Mouse (Mus musculus): Measurements from ENCODE around the gene Grm1. TPM values are rescaled to one million over a fixed set of nuclear protein-coding genes. Genes with fewer than 3 reads are reported as not detected.
A peak's percentile ranks its signal among the peaks of the same experiment; 100 is the strongest.

Gene Grm1
- polyA plus RNA-seq, 1 experiment from 2014 or later = 0.06 TPM

DNA sequence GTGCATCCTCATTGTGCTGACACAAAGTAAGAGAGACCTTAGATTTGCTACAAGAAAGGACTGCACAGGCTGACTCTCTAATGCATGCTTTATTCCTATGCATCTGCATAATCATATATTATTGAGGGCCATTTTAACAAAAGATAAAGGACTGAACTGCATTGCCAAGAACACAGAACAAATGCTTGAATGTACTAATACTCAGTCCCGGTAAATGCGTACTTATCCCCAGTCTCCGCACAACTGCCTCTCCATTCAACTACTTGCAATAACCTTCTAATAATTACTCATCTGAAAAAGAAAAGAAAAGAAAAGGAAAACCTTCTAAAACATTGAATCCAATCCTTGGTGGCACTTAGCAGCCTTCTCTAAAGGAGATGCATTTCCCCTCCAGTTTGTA, 272.4 kb downstream of the Grm1 start:
- no peak overlapping the region for H3K4me3 ChIP-seq (replicated peaks)
- WGBS = 91% methylated on average over 3 of the region's 3 CpGs
- no peak for ATAC-seq (replicated peaks; ENCODE audit: low FRiP score)

DNA sequence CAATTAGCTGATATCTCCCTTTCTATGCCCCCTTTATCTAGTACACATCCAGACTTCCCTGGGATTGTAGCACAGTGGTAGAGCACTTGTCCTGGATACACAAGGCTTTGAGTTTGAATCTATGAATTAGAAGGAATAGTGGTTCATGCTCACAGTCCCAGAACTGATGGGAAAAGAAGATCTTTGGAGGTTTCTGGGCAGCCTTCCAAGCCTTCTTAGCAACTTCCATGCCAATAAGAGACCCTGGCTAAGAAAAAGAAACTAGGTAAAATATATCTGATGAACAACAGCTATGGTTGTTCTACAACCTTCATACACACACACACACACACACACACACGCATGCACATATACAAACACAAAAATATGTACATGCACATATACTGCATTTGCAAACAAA, 286.8 kb downstream of the Grm1 start:
- no peak for ATAC-seq (replicated peaks; ENCODE audit: low FRiP score)
- no peak overlapping the region for H3K9ac ChIP-seq
- no peak overlapping the region for H3K27ac ChIP-seq
- no peaks in the 10 kb centered on the region for H3K36me3 ChIP-seq
- 91% methylated on average over 1 of the region's 1 CpGs for WGBS
- no peaks in the 10 kb centered on the region for H3K9me3 ChIP-seq (replicated peaks)
- H3K4me1 ChIP-seq = no peaks in the 10 kb centered on the region
- no peak overlapping the region for H3K4me3 ChIP-seq (replicated peaks)
- no peak overlapping the region for H3K4me2 ChIP-seq
- no peaks in the 10 kb centered on the region for H3K27me3 ChIP-seq

More for the DNA sequence above, 272.4 kb downstream of the Grm1 start:
- Histone ChIP-seq H3K27me3 (no peaks in the 10 kb centered on the region), H3K4me1 (no peaks in the 10 kb centered on the region), H3K9me3 (replicated peaks) (no peaks in the 10 kb centered on the region), H3K27ac (no peak overlapping the region), H3K4me2 (no peak overlapping the region), H3K9ac (no peak overlapping the region), H3K36me3 (no peaks in the 10 kb centered on the region)

DNA sequence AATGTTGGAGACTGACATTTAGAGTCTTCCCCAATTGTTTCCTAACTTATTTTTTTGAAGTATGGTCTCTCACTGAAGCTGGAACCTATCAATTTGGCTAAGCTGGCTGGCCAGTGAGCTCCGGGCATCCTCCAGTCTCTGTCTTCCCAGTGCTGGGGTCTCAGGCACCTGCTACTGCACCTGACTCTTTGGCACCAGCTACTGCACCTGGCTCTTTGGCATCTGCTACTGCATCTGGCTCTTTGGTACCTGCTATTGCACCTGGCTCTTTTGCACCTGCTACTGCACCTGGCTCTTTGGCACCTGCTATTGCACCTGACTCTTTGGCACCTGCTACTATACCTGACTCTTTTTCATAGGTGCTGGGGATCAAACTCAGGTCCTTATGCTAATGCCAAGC, 291.7 kb downstream of the Grm1 start:
- H3K4me1 ChIP-seq = no peaks in the 10 kb centered on the region; the same call in 1 of the 2 replicates
- 77% methylated on average over 1 of the region's 1 CpGs for WGBS

DNA sequence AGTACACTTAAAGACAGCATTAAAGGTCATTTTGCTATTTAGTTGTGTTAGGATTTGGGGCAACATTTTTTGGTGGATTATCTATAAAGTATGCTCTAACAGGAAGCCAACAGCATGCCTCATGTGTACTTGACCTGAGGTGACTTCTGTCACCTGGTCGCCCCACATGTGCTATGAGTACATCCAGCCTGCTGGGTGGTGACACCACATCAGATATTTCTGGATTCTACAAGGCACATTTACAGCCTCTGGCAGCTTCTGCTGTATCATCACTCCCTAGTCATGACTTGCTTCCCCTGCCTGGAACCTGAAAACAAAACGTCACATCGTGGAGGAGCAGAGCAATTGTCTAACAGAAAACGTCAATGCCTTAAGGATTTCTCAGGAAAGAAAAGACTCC, 292.2 kb downstream of the Grm1 start:
- Histone ChIP-seq H3K27me3 (no peaks in the 10 kb centered on the region), H3K4me1 (no peaks in the 10 kb centered on the region; the same call in 1 of the 2 replicates), H3K4me3 (replicated peaks) (no peak overlapping the region), H3K27ac (no peak overlapping the region), H3K9me3 (replicated peaks) (no peaks in the 10 kb centered on the region), H3K4me2 (no peak overlapping the region), H3K9ac (no peak overlapping the region), H3K36me3 (no peaks in the 10 kb centered on the region)
- WGBS = 81% methylated on average over 4 of the region's 4 CpGs
- no peak for ATAC-seq (replicated peaks; ENCODE audit: low FRiP score)

More for the DNA sequence above, 291.7 kb downstream of the Grm1 start:
- Histone ChIP-seq H3K36me3 (no peaks in the 10 kb centered on the region), H3K4me2 (no peak overlapping the region), H3K9me3 (replicated peaks) (no peaks in the 10 kb centered on the region), H3K9ac (no peak overlapping the region), H3K27ac (no peak overlapping the region), H3K4me3 (replicated peaks) (no peak overlapping the region), H3K27me3 (no peaks in the 10 kb centered on the region)
- no peak for ATAC-seq (replicated peaks; ENCODE audit: low FRiP score)

- 72% methylated on average over 5 of the region's 6 CpGs for WGBS
- H3K4me2 ChIP-seq = no peak overlapping the region
- no peak overlapping the region for H3K9ac ChIP-seq
- no peaks in the 10 kb centered on the region for H3K36me3 ChIP-seq
- ATAC-seq (replicated peaks; ENCODE audit: low FRiP score) = no peak
- no peak overlapping the region for H3K4me3 ChIP-seq (replicated peaks)
- no peaks in the 10 kb centered on the region for H3K27me3 ChIP-seq
- H3K4me1 ChIP-seq = no peaks in the 10 kb centered on the region; the same call in 1 of the 2 replicates
- H3K9me3 ChIP-seq (replicated peaks) = no peaks in the 10 kb centered on the region
- no peak overlapping the region for H3K27ac ChIP-seq
Measured at GRCm38 (mm10) chr10:10787906-10788416, 294.2 kb downstream of the Grm1 start.

DNA sequence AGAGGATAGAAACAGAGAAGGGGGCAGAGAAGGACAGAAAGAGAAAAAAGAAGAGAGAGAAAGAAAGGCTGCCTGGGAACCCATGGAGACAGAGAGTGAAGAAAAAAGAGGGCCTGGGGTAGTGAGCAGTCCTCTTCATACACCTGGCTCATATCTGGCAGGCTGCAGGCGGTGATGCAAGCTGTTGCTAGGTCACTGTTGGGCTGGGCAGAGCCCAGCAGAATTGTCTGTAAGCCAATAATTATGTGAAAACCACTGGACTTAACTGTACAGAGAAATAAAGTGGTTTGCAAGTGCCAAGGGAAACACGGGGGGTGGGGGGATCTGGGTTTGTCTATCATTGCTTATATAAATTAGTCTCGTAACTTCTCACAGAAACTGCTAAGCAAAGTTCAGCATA, 297.0 kb downstream of the Grm1 start:
- no peak overlapping the region for H3K4me3 ChIP-seq (replicated peaks)
- H3K4me2 ChIP-seq = no peak overlapping the region
- 74% methylated on average over 3 of the region's 3 CpGs for WGBS
- H3K9me3 ChIP-seq (replicated peaks) = no peaks in the 10 kb centered on the region
- H3K4me1 ChIP-seq = no peaks in the 10 kb centered on the region; the same call in 1 of the 2 replicates
- no peaks in the 10 kb centered on the region for H3K36me3 ChIP-seq
- no peak overlapping the region for H3K9ac ChIP-seq
- H3K27me3 ChIP-seq = no peaks in the 10 kb centered on the region
- H3K27ac ChIP-seq = no peak overlapping the region
- no peak for ATAC-seq (replicated peaks; ENCODE audit: low FRiP score)

GRCm38 (mm10) chr10:10774827-10775226, 307.3 kb downstream of the Grm1 start:
- no peaks in the 10 kb centered on the region for H3K4me1 ChIP-seq
- 80% methylated on average over 1 of the region's 1 CpGs for WGBS
- no peaks in the 10 kb centered on the region for H3K9me3 ChIP-seq (replicated peaks)
- no peak overlapping the region for H3K27ac ChIP-seq
- no peak overlapping the region for H3K4me3 ChIP-seq (replicated peaks)
- ATAC-seq (replicated peaks; ENCODE audit: low FRiP score) = no peak
- no peaks in the 10 kb centered on the region for H3K27me3 ChIP-seq
- H3K36me3 ChIP-seq = no peaks in the 10 kb centered on the region
- no peak overlapping the region for H3K4me2 ChIP-seq
- no peak overlapping the region for H3K9ac ChIP-seq

GRCm38 (mm10) chr10:10763015-10763414, 319.1 kb downstream of the Grm1 start:
- H3K27me3 ChIP-seq = no peaks in the 10 kb centered on the region
- no peaks in the 10 kb centered on the region for H3K9me3 ChIP-seq (replicated peaks)
- no peak overlapping the region for H3K4me2 ChIP-seq
- H3K4me1 ChIP-seq = no peaks in the 10 kb centered on the region
- H3K9ac ChIP-seq = no peak overlapping the region
- 88% methylated on average over 4 of the region's 4 CpGs for WGBS
- H3K36me3 ChIP-seq = no peaks in the 10 kb centered on the region
- no peak overlapping the region for H3K27ac ChIP-seq
- ATAC-seq (replicated peaks; ENCODE audit: low FRiP score) = no peak
- no peak overlapping the region for H3K4me3 ChIP-seq (replicated peaks)

- WGBS = 42% methylated on average over 1 of the region's 1 CpGs
- ATAC-seq (replicated peaks; ENCODE audit: low FRiP score) = no peak
Measured at GRCm38 (mm10) chr10:10761274-10761673, 320.9 kb downstream of the Grm1 start.

DNA sequence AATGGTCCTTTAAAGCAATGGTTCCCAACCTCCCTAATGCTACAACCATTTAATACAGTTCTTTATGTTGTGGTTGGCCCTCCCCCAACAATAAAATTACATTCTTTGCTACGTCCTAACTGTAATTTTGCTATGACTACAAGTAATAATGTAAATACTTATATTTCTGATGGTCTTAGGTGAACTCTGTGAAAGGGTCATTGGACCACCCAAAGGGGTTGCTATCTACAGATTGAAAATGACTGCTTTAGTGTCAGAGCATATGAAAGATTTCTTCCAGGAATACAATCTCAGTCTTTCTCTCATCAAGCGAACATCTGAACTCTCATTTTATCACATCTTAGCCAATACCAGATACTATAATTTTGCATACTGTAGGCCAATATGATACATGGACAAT, 321.4 kb downstream of the Grm1 start:
- Histone ChIP-seq H3K9ac (no peak overlapping the region), H3K27ac (no peak overlapping the region), H3K4me1 (no peaks in the 10 kb centered on the region), H3K27me3 (no peaks in the 10 kb centered on the region), H3K9me3 (replicated peaks) (no peaks in the 10 kb centered on the region), H3K36me3 (no peaks in the 10 kb centered on the region), H3K4me3 (replicated peaks) (no peak overlapping the region), H3K4me2 (no peak overlapping the region)
- 0 out of 2 replicates have a peak, but pooled peaks have one; percentile 12 for ATAC-seq (replicated peaks; ENCODE audit: low FRiP score)
- 49% methylated on average over 2 of the region's 2 CpGs for WGBS

More at GRCm38 (mm10) chr10:10761274-10761673, 320.9 kb downstream of the Grm1 start:
- H3K36me3 ChIP-seq = no peaks in the 10 kb centered on the region
- no peak overlapping the region for H3K4me2 ChIP-seq
- H3K9me3 ChIP-seq (replicated peaks) = no peaks in the 10 kb centered on the region
- H3K27me3 ChIP-seq = no peaks in the 10 kb centered on the region
- H3K4me1 ChIP-seq = no peaks in the 10 kb centered on the region
- H3K27ac ChIP-seq = no peak overlapping the region
- H3K9ac ChIP-seq = no peak overlapping the region
- no peak overlapping the region for H3K4me3 ChIP-seq (replicated peaks)

DNA sequence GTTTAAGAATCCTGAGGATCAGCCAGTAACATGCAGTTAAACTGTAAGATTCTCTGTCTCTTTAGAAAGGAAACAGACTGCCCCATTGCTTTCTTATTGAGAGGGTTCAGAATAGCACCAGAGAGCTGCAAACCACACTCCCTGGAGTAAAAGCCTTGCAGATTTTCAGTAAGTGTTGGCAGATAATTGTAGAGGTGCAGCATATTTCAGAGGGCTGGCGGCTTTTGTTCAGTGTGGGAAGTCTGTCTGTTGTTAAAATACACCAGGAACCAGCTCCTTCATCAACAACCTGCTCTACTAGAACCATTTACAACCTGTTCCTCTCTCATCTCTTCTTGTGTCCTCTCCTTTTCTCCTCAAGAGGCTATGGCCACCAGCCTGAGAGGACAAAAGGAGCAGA, 331.1 kb downstream of the Grm1 start:
- 86% methylated on average over 1 of the region's 1 CpGs for WGBS
- H3K9ac ChIP-seq = no peak overlapping the region
- no peaks in the 10 kb centered on the region for H3K36me3 ChIP-seq
- H3K27ac ChIP-seq = no peak overlapping the region
- H3K27me3 ChIP-seq = no peaks in the 10 kb centered on the region
- no peak for ATAC-seq (replicated peaks; ENCODE audit: low FRiP score)
- no peak overlapping the region for H3K4me3 ChIP-seq (replicated peaks)
- no peaks in the 10 kb centered on the region for H3K4me1 ChIP-seq
- no peaks in the 10 kb centered on the region for H3K9me3 ChIP-seq (replicated peaks)
- H3K4me2 ChIP-seq = no peak overlapping the region

GRCm38 (mm10) chr10:10744097-10744496, 338.1 kb downstream of the Grm1 start:
- WGBS = 53% methylated on average over 1 of the region's 1 CpGs
- Histone ChIP-seq H3K36me3 (no peaks in the 10 kb centered on the region), H3K4me2 (no peak overlapping the region), H3K4me3 (replicated peaks) (no peak overlapping the region), H3K27me3 (no peaks in the 10 kb centered on the region), H3K27ac (no peak overlapping the region), H3K9me3 (replicated peaks) (no peaks in the 10 kb centered on the region), H3K4me1 (no peaks in the 10 kb centered on the region), H3K9ac (no peak overlapping the region)
- ATAC-seq (replicated peaks; ENCODE audit: low FRiP score) = no peak

GRCm38 (mm10) chr10:10742172-10742571, 340.0 kb downstream of the Grm1 start:
- no peak for ATAC-seq (replicated peaks; ENCODE audit: low FRiP score)
- WGBS = 93% methylated on average over 2 of the region's 2 CpGs
- Histone ChIP-seq H3K27ac (no peak overlapping the region), H3K9ac (no peak overlapping the region), H3K36me3 (no peaks in the 10 kb centered on the region), H3K4me2 (no peak overlapping the region), H3K4me3 (replicated peaks) (no peak overlapping the region), H3K9me3 (replicated peaks) (no peaks in the 10 kb centered on the region), H3K27me3 (no peaks in the 10 kb centered on the region), H3K4me1 (no peaks in the 10 kb centered on the region)
